ENCODE assay signal across 12 mouse cellular contexts in the genomic region with DNA sequence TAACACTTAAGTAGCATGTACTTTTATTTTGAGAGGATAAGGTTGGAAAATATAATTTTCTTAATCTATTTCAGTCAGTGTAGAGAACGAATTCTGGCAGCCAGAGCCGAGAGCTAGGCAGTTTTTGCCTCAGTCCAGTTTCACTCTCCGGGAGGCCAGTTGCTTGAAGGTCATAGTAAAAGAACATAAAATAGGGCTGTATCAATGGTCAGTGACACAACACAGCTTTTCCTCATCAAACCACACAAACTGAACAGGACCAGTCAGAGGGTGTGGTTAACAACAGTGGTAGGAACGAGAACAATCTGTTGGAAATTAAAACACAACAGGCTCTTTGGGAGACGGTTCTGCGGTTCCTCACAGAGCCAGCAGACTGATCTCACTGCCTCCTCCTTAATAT.
DNase-seq lines count a peak whose midpoint lies in the region; ATAC-seq lines count a peak whose summit lies in the region.
"Had no signal": no experiment of that assay in that cellular context is flagged by ENCODE, and none has a peak within 500 bp of the region (broad histone marks: within the 10 kb centered on the region; RNA-seq: fewer than 3 reads in every experiment).

No protein-coding gene starts in this region.

- no peaks in the 10 kb centered on the region for H3K36me3 ChIP-seq in kidney, embryonic 14.5 days (ENCODE audit: control insufficient read depth, insufficient read depth, low read length)
- H3K36me3 ChIP-seq: heart, embryonic 13.5 days; neural tube, embryonic 15.5 days had no signal

- H3K9ac ChIP-seq in kidney, embryonic 14.5 days (ENCODE audit: low read depth, low read length): no peak overlapping the region
- H3K9ac ChIP-seq: heart, embryonic 13.5 days; neural tube, embryonic 15.5 days had no signal

- 52% methylated on average over 6 of the region's 6 CpGs for WGBS in kidney, embryonic 14.5 days

- no peak overlapping the region for H3K4me2 ChIP-seq in kidney, embryonic 14.5 days (replicated peaks; ENCODE audit: low read depth, low read length)
- H3K4me2 ChIP-seq: heart, embryonic 13.5 days; neural tube, embryonic 15.5 days had no signal

- H3K9me3 ChIP-seq in kidney, embryonic 14.5 days (ENCODE audit: control insufficient read depth, low read length): no peaks in the 10 kb centered on the region
- H3K9me3 ChIP-seq: heart, embryonic 13.5 days; neural tube, embryonic 15.5 days had no signal

- DNase-seq in kidney, adult 18-20 months: no peak
- peak; percentile 3 for DNase-seq in right cerebral cortex, postnatal 25 days
- no peak for DNase-seq in right cerebral cortex, adult 18-20 months
- DNase-seq in lung, postnatal 25 days (ENCODE audit: low spot score): peak; percentile 63
- no peak for DNase-seq in adipocyte (ENCODE audit: low spot score)
- no peak for DNase-seq in thymus, adult 18-20 months
- DNase-seq: cerebellum, adult 11-12 months; gastrocnemius, postnatal 14 days had no signal

- H3K27me3 ChIP-seq in kidney, embryonic 14.5 days (ENCODE audit: control insufficient read depth, insufficient read depth, low read length): no peaks in the 10 kb centered on the region
- H3K27me3 ChIP-seq: neural tube, embryonic 15.5 days had no signal

- H3K4me1 ChIP-seq in kidney, embryonic 14.5 days (ENCODE audit: control insufficient read depth, insufficient read depth, low read length): 0 out of 2 replicates have a peak, but pooled peaks cover 4% of the 10 kb centered on the region

- peak; percentile 47; the same call in 1 of the 2 replicates for ATAC-seq in kidney, embryonic 14.5 days (ENCODE audit: low FRiP score, low TSS enrichment)
- ATAC-seq: intestine, postnatal 0 days had no signal

- peak overlapping the region; percentile 62; the same call in 1 of the 2 replicates for H3K27ac ChIP-seq in kidney, embryonic 14.5 days (ENCODE audit: low read depth, low read length)
- H3K27ac ChIP-seq: heart, embryonic 13.5 days; neural tube, embryonic 15.5 days had no signal

- no peak overlapping the region for H3K4me3 ChIP-seq in kidney, embryonic 14.5 days (ENCODE audit: low read length)
- H3K4me3 ChIP-seq: heart, embryonic 13.5 days; neural tube, embryonic 15.5 days had no signal

Comparison
In these comparisons a context has a peak if more than half of its experiments do, and no peak if none do; other contexts are left out.
1. DNase-seq: peak in right cerebral cortex, postnatal 25 days (single experiment) and lung, postnatal 25 days (single experiment); none in kidney, adult 18-20 months (single experiment), right cerebral cortex, adult 18-20 months (single experiment), adipocyte (single experiment) and thymus, adult 18-20 months (0 of 2).